Mouse (Mus musculus) ovary, adult 10 weeks (tissue): ENCODE data around the gene Nfe2. TPM values are rescaled to one million over a fixed set of nuclear protein-coding genes. Genes with fewer than 3 reads are reported as not detected.

ENCODE experiments used
- polyA plus RNA-seq: library from polyadenylated mRNA; stranded (reverse); fragments of 350-450 nt; fragmentation: Illumina TruSeq; extraction: RNeasy Lipid Tissue Mini Kit (QIAGEN cat#74804); gene quantifications from one replicate; pipeline ENCODE4 v1.2.3, GENCODE M21; 2014

Gene Nfe2
- not detected for polyA plus RNA-seq

GRCm38 (mm10) chr15:103257790-103258728 lies at the start of gene Nfe2:
Gene Nfe2, minus strand, starts transcription at chr15:103258403.

GRCm38 (mm10) chr15:103272419-103273279 lies 14.4 kb upstream of the Nfe2 start, which contains the start of gene Copz1:
Gene Copz1, plus strand, starts transcription at chr15:103272714.

GRCm38 (mm10) chr15:103240160-103241028 lies 17.8 kb downstream of the Nfe2 start, which contains the start of gene Hnrnpa1:
Gene Hnrnpa1, plus strand, starts transcription at chr15:103240432.

DNA sequence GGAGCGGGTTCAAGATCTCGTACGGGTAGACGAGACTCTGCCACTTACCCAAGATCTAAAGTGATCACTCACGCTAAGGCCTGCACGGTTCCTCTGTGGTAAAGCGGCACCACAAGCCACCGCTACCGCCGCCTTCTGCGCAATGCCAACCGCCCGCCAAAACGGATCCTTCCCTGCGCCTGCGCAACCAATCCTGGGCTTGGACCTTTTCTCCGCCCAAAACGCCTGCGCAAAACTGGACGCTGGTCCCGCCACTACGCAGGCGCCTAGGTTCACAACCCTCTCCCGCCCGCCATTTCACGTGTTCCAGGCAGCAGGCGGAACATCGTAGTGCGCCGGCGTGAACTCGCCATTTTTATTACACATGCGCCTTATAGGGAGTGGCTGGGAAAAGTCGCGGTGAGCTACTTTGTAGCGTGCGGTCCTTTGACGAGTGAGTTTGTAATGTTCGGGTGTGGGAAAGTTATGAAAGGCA lies 18.5 kb downstream of the Nfe2 start, which contains the start of gene Cbx5:
Gene Cbx5 (minus strand): TSS at position 132 of the 475 bp plus-strand sequence.

Other genes starting within 250 kb of the Nfe2 start
- 26.9 TPM for gene Hoxc4, start 239.5 kb downstream of the Nfe2 start, polyA plus RNA-seq
- 15.2 TPM for gene Smug1, start 91.3 kb downstream of the Nfe2 start, polyA plus RNA-seq
- 230 TPM for gene Cbx5, start 18.6 kb downstream of the Nfe2 start, polyA plus RNA-seq
- gene Hnrnpa1, start 18.0 kb downstream of the Nfe2 start, polyA plus RNA-seq, result 1,400 TPM
- gene Copz1, start 14.3 kb upstream of the Nfe2 start, polyA plus RNA-seq, result 70.6 TPM
- gene Gpr84, start 52.2 kb upstream of the Nfe2 start, polyA plus RNA-seq, result not detected
- not detected for gene Zfp385a, start 81.7 kb upstream of the Nfe2 start, polyA plus RNA-seq
- gene Itga5, start 108.4 kb upstream of the Nfe2 start, polyA plus RNA-seq, result 0.77 TPM
- 9.7 TPM for gene Gtsf1, start 172.1 kb upstream of the Nfe2 start, polyA plus RNA-seq
- gene Gtsf2, start 190.1 kb upstream of the Nfe2 start, polyA plus RNA-seq, result not detected
- 7.7 TPM for gene Nckap1l, start 195.4 kb upstream of the Nfe2 start, polyA plus RNA-seq
- 0.80 TPM for gene Pde1b, start 244.6 kb upstream of the Nfe2 start, polyA plus RNA-seq